Mouse (Mus musculus): ENCODE measurements around the gene Sema3f. TPM values are rescaled to one million over a fixed set of nuclear protein-coding genes. Genes with fewer than 3 reads are reported as not detected.
A peak's percentile ranks its signal among the peaks of the same experiment; 100 is the strongest.

Sema3f gene
- polyA plus RNA-seq, 1 experiment, result 31.8 TPM

DNA sequence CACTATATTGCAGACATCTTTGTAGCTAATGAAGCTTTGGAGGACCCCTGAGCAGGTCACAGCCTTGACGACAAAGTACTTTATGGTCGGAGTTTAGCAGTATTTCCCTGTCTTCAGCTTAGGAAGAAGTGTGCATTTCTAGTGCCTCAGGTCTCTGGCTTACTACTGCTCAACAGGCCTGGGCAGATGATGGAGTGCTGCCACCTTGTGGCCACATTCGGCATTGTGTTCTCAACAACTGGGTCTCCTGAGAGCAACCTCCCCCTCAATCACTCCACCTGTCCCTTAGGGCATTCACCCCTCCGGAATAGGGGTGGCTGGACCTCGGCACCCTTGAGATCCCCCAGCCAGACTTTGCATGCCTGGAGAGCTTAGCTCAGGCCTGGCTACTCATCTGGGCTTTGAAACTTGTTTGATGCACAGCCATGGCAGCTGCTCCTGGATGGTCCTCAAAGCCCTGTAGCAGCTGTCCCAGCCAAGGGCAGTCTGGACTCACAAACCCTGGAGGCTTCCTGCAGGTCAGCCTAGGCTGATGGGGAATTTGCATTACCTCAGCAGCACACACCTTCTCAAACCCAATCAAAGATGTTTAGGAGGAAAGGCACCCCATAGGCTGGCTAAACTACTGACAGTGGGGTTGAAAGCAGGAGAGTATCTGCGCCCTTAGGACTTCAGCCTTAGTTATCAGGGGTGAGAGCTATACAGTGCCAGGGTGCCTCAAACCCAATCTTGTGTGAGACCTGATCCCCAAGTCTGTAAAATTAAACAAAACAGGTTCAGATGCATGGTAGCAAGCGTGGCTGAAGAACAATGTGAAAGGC lies 28.0 kb upstream of the Sema3f start:
- WGBS, result 20% methylated on average over 7 of the region's 7 CpGs
- Histone ChIP-seq H3K4me3 (replicated peaks; ENCODE audit: insufficient read depth, low read depth, low read length) (no peak overlapping the region), H3K27me3 (ENCODE audit: control insufficient read depth, insufficient read depth, low read length) (no peaks in the 10 kb centered on the region), H3K4me1 (ENCODE audit: control insufficient read depth, insufficient read depth, low read length) (peaks cover 15% of the 10 kb centered on the region), H3K27ac (ENCODE audit: insufficient read depth, low read length) (no peak overlapping the region)
- TF ChIP-seq POLR2A (IDR thresholded peaks at IDR 0.05; ENCODE audit: borderline replicate concordance, insufficient read depth, low read length) (no peak), CTCF (IDR thresholded peaks at IDR 0.05; ENCODE audit: borderline replicate concordance, insufficient read depth, low read depth, low read length) (peak; percentile 98)
- DNase-seq, result peak; percentile 75 to 87

DNA sequence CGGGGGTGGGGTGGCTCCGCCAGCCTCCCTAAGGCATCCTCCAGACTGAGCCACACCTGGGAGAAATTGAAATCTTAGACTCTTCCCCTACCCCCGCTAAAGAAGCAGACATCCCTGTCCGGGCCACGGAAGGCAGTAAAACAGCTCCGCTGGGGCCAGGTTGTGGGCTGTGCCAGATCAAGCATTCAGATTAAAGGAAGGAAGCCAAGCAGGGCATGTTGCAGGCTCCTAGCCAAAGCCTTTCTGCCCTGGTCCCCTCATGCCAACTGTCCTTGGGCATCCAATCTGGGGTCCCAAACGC lies 25.9 kb upstream of the Sema3f start:
- 2% methylated on average over 7 of the region's 7 CpGs for WGBS
- DNase-seq, result peak in 1 of 2 experiments; percentile 25
- H3K27me3 ChIP-seq (ENCODE audit: control insufficient read depth, insufficient read depth, low read length), result no peaks in the 10 kb centered on the region
- no peak overlapping the region for H3K27ac ChIP-seq (ENCODE audit: insufficient read depth, low read length)
- TF ChIP-seq POLR2A (IDR thresholded peaks at IDR 0.05; ENCODE audit: borderline replicate concordance, insufficient read depth, low read length) (no peak), CTCF (IDR thresholded peaks at IDR 0.05; ENCODE audit: borderline replicate concordance, insufficient read depth, low read depth, low read length) (no peak)
- H3K4me3 ChIP-seq (replicated peaks; ENCODE audit: insufficient read depth, low read depth, low read length), result peak overlapping the region; percentile 3
- peaks cover 15% of the 10 kb centered on the region for H3K4me1 ChIP-seq (ENCODE audit: control insufficient read depth, insufficient read depth, low read length)

DNA sequence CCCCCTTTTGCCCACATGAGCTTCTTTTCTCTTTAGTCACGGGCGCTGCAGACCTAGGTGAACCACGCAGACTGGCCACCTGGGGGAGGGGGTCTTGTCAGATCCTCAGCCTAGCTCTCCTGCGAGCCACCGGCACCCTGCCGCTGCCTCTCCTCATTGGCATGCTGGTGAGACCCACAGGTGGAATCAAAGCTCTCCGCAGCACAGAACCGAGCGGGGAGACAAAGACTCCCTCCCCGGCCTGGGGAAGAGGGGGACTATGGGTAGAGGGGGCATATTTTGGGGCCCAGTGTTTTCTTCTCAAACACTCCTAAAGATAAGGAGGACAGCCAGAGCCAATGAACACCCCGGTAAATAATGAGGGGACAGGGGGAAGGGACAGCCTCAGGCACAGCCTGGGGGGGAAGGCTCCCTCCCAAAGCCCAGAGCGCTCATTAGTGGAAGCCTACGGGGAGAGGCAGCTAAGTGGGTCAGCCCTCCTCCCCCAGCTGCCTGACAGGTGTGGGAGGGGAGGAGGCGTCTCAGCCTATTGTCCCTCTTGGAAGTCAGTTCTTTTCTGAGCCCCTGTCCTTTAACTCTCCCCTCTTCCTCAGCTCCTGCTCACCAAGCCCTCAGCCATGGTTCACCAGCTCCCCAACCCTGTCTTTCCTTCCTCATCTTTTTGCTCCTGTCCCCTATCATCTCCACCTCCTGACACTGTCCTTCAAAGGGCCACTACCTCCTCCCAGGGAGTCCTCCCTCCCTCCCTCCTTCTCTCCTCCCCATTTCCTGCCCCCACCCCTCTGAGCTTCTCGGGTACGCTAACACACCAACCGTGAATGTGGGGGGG lies 25.3 kb upstream of the Sema3f start:
- H3K27ac ChIP-seq (ENCODE audit: insufficient read depth, low read length), result no peak overlapping the region

DNA sequence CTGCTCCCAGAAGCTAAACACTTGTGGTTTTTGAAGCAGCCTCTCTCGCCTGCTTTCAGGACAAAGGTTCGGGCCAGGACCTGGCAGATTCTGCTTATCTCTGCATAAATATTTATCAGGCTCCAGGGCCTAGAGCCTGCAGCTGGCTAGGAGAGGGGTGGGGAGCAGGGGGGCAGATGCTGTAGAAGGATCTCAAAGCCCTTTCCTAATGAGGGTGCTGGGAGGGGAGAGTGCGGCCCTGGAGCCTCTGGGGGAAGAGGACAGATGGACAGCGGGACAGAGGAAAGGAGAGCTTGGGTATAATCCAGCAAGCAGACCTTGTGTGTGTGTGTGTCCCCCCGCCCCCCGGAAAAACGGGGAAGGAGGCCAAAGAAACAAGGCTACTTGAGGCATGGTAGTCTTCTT lies 24.3 kb upstream of the Sema3f start:
- Histone ChIP-seq H3K4me3 (replicated peaks; ENCODE audit: insufficient read depth, low read depth, low read length) (no peak overlapping the region), H3K27me3 (ENCODE audit: control insufficient read depth, insufficient read depth, low read length) (no peaks in the 10 kb centered on the region), H3K4me1 (ENCODE audit: control insufficient read depth, insufficient read depth, low read length) (peaks cover 15% of the 10 kb centered on the region), H3K27ac (ENCODE audit: insufficient read depth, low read length) (no peak overlapping the region)
- DNase-seq, result no peak
- WGBS, result 46% methylated on average over 7 of the region's 7 CpGs
- TF ChIP-seq CTCF (IDR thresholded peaks at IDR 0.05; ENCODE audit: borderline replicate concordance, insufficient read depth, low read depth, low read length), result no peak
- TF ChIP-seq POLR2A (IDR thresholded peaks at IDR 0.05; ENCODE audit: borderline replicate concordance, insufficient read depth, low read length), result no peak

More for the DNA sequence above, 25.3 kb upstream of the Sema3f start:
- no peak for TF ChIP-seq POLR2A (IDR thresholded peaks at IDR 0.05; ENCODE audit: borderline replicate concordance, insufficient read depth, low read length)
- no peak for TF ChIP-seq CTCF (IDR thresholded peaks at IDR 0.05; ENCODE audit: borderline replicate concordance, insufficient read depth, low read depth, low read length)
- Histone ChIP-seq H3K27me3 (ENCODE audit: control insufficient read depth, insufficient read depth, low read length) (no peaks in the 10 kb centered on the region), H3K4me3 (replicated peaks; ENCODE audit: insufficient read depth, low read depth, low read length) (peak overlapping the region; percentile 3), H3K4me1 (ENCODE audit: control insufficient read depth, insufficient read depth, low read length) (peaks cover 15% of the 10 kb centered on the region)
- WGBS, result 6% methylated on average over 17 of the region's 17 CpGs
- peak in 1 of 2 experiments; percentile 26 for DNase-seq

DNA sequence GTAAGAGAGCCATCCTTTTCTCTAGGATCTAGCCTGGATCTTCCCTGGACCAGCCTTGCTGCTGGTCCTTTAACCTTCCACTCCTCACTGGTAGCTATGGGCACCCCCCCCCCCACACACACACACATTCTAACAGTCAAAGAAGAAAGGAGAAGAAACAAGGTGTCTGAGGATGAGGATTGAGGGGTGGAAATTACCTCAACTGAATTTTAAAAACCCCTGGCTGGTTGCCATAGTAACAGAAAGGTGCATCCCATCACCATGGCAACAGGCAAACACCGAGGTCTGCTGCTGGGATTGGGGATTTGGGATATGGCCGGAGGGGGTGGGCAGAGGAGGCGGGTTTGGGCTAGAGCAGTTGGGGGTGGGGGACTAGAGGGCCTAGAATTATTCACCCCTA lies 19.4 kb upstream of the Sema3f start:
- 76% methylated on average over 3 of the region's 3 CpGs for WGBS
- DNase-seq, result no peak
- H3K27me3 ChIP-seq (ENCODE audit: control insufficient read depth, insufficient read depth, low read length), result no peaks in the 10 kb centered on the region
- no peak overlapping the region for H3K4me3 ChIP-seq (replicated peaks; ENCODE audit: insufficient read depth, low read depth, low read length)
- H3K27ac ChIP-seq (ENCODE audit: insufficient read depth, low read length), result no peak overlapping the region
- TF ChIP-seq CTCF (IDR thresholded peaks at IDR 0.05; ENCODE audit: borderline replicate concordance, insufficient read depth, low read depth, low read length) (no peak), POLR2A (IDR thresholded peaks at IDR 0.05; ENCODE audit: borderline replicate concordance, insufficient read depth, low read length) (no peak)
- H3K4me1 ChIP-seq (ENCODE audit: control insufficient read depth, insufficient read depth, low read length), result peaks cover 3% of the 10 kb centered on the region; the same call in 1 of the 2 replicates

DNA sequence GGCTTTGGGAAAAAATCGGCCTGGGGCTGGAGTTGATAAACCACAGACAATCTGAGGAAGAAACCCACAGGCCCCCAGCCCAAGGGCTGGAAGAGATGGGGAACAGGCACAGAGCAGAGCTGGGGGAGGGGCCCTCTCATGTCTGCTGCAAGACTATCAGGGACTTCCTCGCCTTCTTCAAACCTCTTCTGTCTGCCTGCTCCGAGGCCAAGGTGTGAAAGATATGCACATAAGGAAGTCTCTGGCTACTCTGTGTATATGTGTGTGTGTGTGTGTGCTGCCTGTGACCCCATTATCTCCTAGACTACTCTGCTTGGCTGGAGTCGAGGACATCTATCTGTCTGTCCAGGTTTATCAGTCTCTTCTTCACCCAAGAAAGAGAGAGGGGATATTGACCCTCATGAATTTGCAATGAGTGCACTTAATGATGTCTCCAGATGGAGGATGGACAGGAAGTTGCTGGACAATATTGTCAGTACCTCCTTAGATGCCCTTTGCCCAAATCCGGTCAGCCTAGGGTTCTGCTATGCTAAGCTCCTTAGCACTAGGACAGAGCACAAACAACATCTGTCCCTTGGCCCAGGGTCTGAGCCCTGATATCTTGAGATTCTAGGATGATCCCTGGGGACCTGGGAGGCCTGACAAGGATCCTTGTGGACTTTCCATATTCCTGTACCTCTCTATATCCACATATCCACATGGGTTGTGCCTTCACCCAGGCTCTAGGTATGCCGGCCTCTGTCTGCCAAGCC lies 18.8 kb upstream of the Sema3f start:
- no peak for DNase-seq
- WGBS, result 91% methylated on average over 6 of the region's 6 CpGs
- no peak overlapping the region for H3K27ac ChIP-seq (ENCODE audit: insufficient read depth, low read length)

DNA sequence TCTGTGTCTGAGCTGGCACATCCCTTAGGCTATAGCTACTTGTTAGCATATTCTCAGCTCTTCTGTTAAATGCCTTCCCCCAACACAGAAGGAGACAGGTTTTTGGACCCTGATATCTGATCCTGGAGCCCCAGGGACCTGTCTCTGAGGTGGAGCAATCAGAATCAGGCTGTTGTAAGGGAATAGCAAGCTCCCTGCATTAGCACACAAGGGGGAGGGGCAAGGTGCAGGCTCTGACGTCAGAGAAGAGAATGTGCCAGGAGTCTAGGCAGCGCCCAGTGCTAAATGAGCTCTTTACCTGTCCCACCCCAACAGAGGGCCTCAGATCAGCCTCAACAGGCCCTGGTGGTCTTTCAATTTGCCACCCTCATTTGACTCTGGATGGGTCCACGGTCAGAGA lies 16.8 kb upstream of the Sema3f start:
- H3K4me3 ChIP-seq (replicated peaks; ENCODE audit: insufficient read depth, low read depth, low read length), result no peak overlapping the region
- WGBS, result 57% methylated on average over 3 of the region's 3 CpGs
- H3K27me3 ChIP-seq (ENCODE audit: control insufficient read depth, insufficient read depth, low read length), result no peaks in the 10 kb centered on the region
- H3K27ac ChIP-seq (ENCODE audit: insufficient read depth, low read length), result no peak overlapping the region
- no peaks in the 10 kb centered on the region; the same call in 1 of the 2 replicates for H3K4me1 ChIP-seq (ENCODE audit: control insufficient read depth, insufficient read depth, low read length)
- no peak for TF ChIP-seq CTCF (IDR thresholded peaks at IDR 0.05; ENCODE audit: borderline replicate concordance, insufficient read depth, low read depth, low read length)
- no peak for TF ChIP-seq POLR2A (IDR thresholded peaks at IDR 0.05; ENCODE audit: borderline replicate concordance, insufficient read depth, low read length)
- no peak for DNase-seq

More for the DNA sequence above, 18.8 kb upstream of the Sema3f start:
- Histone ChIP-seq H3K27me3 (ENCODE audit: control insufficient read depth, insufficient read depth, low read length) (no peaks in the 10 kb centered on the region), H3K4me3 (replicated peaks; ENCODE audit: insufficient read depth, low read depth, low read length) (no peak overlapping the region), H3K4me1 (ENCODE audit: control insufficient read depth, insufficient read depth, low read length) (no peaks in the 10 kb centered on the region)
- TF ChIP-seq POLR2A (IDR thresholded peaks at IDR 0.05; ENCODE audit: borderline replicate concordance, insufficient read depth, low read length) (no peak), CTCF (IDR thresholded peaks at IDR 0.05; ENCODE audit: borderline replicate concordance, insufficient read depth, low read depth, low read length) (no peak)
